Mouse (Mus musculus) splenic B cell, adult 2 months (primary cell): ENCODE results near the gene Specc1.

Experiments
- DNase-seq: peaks from one replicate; pipeline ENCODE4 v3.0.0-alpha.2; 2011; ENCODE audit warnings: low read depth, low spot score
- H3K27me3 ChIP-seq: 2 replicates; pipeline ENCODE4 v1.6.1; 2012; ENCODE audit warnings: mild to moderate bottlenecking, low read length, moderate library complexity, mixed read lengths; ENCODE audit not compliant: control insufficient read depth, poor library complexity, insufficient read depth, severe bottlenecking
- H3K36me3 ChIP-seq: 2 replicates; pipeline ENCODE4 v1.6.1; 2012; ENCODE audit warnings: mild to moderate bottlenecking, low read length, moderate library complexity, mixed read lengths; ENCODE audit not compliant: control insufficient read depth, poor library complexity, insufficient read depth, severe bottlenecking

The Specc1 gene

DNA sequence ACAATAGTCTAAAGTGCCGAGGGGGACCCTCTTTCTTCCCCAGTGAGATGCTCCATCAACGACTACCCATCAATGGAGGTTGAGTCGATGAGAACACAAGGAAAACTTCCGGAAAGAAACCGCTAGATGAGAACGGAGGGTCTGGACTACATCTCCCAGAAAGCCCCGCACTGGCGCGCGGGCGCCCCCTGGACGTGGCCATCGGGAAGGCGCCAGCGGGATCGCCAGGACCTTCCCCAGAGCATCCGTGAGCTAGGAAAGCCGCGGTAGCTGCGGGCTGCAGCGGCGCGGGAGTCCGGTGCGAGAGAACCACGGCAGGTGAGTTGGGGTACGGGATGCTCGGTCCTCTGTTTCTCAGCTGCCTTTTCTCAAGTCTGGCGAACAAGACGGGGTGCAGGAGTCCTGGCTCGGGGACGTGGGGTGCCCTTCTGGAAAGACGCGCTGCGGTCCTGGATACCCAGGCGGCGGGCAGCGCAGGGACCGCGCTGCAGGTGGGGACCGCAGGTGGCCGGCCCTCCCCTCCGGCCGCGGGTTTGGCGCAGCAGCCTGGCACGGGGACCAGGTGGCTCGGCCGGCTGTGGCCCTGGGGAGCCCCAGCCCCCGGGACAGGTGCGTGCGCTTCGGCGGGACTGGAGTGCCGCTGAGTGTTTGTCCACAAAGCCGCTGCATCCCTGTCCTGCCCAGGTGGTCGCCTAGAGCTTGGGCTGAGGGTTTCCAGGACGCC is at the start of gene Specc1:
Specc1 (plus strand) TSS at position 192 of the 724 bp plus-strand sequence.
- H3K27me3 ChIP-seq: no peaks in the 10 kb centered on the region
- DNase-seq: peak; percentile 84
- no peaks in the 10 kb centered on the region for H3K36me3 ChIP-seq

DNA sequence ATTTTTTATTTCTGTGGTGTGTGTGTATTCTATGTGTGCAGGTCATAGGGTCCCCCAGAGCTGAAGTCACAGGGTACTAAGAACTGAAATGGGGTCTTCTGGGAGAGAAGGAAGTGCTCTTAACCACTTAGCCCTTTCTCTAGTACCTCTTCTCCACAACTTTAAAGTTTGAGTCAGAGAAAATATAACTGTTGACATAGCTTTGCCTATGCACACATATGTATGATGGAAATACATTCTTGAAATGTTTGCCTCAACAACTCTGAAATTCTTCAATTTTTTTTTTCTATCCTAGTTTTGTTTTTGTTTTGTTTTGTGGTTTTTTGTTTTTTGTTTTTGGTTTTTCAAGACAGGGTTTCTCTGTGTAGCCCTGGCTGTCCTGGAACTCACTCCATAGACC is 48.2 kb upstream of the Specc1 start:
- no peak for DNase-seq
- H3K36me3 ChIP-seq: peaks cover 8% of the 10 kb centered on the region
- no peaks in the 10 kb centered on the region for H3K27me3 ChIP-seq

DNA sequence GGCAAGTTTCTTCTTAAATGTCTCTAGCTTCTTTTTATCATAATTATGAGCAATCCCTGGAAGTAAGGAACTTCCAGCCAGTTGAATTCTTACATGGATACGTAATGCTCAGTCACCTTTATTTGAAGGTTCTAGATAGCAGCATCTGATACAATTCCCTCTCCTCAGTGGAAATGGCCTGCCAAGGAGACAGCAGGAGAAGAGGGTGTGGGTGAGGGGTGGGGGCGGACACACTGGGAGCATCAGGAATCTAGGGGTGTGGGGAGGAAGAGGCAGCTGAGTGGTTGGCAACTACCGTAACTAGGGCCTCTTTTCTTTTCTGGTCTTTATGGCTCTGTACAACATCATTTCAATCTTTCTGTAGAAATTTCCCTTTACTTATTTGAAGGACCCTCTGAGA is 36.9 kb upstream of the Specc1 start:
- DNase-seq: no peak
- 0 out of 2 replicates have a peak, but pooled peaks cover 2% of the 10 kb centered on the region for H3K27me3 ChIP-seq
- H3K36me3 ChIP-seq: peaks cover 6% of the 10 kb centered on the region

DNA sequence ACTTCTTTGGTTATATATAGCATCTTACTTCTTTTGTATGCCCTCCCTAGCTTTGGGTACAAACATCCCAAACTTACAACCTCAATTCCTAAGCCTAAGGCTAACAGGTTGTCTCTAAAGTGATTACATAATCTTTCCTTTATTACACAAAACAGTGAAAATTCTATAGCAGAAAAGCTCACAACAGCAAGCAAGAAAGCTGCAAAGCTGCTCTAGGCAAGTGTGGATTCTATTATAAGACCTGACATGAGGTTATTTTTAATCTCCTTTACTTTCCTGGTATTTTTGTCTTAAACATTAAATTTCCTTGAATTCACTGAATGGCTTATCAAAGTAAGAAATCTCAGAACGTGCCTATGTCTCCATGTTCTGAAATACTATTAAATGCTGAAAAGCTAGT is 33.3 kb upstream of the Specc1 start:
- Histone ChIP-seq H3K27me3 (0 out of 2 replicates have a peak, but pooled peaks cover 2% of the 10 kb centered on the region), H3K36me3 (0 out of 2 replicates have a peak, but pooled peaks cover 2% of the 10 kb centered on the region)
- DNase-seq: no peak

DNA sequence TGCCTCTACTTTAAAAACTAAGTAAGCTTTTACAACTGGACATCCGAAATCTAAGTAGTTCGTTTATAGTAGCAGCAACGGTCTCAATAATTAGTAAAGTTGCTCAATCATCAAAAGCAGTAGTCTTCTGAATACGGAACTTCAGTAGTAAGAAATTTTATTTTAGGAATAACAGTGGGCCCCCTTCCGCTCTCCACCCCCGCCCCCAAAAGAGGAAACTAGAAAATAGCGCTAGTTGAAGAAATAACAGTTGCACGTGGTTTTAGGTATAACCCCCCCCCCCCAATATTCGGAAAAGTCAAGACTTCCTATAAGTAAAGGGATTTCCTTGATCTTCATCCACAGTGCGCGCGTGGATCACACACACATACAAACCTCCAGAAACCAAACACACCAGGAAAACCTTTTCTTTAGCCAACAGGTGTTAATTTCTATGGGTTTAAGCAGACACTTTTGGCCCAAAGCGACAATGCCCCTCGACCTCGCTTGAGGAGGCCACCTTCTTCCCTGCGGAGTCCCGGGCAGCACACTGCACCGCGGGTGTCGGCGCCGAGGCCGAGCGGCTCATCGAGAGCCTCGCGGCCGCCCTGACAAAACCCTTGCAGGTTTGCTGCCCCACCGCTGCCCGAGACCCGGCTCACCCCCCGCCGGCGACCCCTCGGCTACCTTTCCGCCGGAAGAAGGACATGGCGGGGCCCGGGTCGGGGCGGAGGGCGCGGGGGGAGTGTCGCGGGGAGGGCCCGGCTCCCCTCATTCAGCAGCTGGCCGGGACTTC is 27.1 kb upstream of the Specc1 start:
- peak; percentile 51 for DNase-seq
- H3K36me3 ChIP-seq: no peaks in the 10 kb centered on the region
- no peaks in the 10 kb centered on the region for H3K27me3 ChIP-seq

DNA sequence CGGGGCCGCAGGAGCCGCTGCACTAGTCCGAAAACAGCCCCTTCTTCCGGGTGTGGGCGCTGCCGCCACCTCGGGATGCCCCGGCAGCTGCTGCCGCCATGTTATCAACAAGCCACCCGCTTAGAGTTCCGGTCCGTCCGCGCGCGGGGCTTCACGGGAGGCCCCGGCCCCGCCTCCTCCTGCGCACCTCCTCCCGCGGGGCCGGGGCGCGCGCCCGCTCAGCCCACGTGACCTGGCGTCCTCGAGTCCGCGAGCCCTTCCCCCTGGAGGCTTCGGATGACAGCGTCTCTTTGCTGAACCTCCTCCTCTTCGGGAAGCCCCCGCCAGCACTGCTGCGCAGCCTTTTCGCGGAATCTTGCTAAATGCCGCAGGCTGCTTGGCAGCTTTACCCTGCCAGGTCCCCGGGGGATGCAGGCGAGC is 26.5 kb upstream of the Specc1 start, which contains the start of gene Akap10:
Akap10 (minus strand) TSS at position 155 of the 420 bp plus-strand sequence.
- Histone ChIP-seq H3K27me3 (no peaks in the 10 kb centered on the region), H3K36me3 (no peaks in the 10 kb centered on the region)
- DNase-seq: peak; percentile 95

DNA sequence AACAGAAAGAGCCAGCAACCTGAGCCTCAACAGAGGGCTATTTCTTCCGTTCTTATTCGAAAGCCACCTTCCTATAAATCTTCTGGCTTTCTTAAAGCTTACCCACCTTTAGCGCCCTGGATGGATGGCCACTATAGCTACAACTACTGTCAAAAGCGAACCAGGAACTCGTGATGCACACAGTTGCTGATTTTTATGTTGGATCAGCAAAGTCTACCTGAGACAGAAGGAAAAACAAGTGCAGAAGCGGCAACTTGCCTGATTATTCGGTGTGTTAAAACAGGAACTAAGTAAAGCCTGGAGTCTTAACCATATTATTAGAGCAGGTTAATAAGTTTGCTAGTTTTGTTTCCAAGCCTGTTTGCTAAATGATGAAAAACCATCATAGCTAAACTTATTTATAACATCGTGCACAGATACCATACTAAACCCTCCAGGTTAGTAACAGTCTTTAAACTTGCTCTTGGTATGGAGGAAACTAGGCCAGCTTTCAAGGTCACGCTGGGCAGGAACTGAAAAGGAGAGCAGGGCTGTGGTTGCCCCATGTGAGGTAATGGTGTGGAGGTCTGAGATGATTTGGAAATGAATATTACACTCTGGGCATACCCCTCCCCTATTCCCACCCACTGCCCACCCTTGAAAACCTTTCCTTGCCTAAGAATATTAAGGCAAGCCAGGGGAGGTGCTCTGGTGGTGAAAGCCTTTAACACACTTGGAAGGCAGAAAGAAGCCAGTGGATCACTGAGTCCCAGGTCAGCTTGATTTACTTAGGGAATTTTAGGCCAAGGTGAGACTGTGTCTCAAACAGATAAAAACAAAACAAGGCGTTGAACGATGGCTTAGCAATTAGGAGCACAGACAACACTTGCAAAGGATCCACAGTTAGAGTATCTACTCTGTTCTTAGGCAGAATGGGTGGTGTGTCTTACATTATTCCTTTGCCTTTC is 25.6 kb upstream of the Specc1 start:
- Histone ChIP-seq H3K36me3 (no peaks in the 10 kb centered on the region), H3K27me3 (no peaks in the 10 kb centered on the region)
- peak; percentile 44 for DNase-seq

DNA sequence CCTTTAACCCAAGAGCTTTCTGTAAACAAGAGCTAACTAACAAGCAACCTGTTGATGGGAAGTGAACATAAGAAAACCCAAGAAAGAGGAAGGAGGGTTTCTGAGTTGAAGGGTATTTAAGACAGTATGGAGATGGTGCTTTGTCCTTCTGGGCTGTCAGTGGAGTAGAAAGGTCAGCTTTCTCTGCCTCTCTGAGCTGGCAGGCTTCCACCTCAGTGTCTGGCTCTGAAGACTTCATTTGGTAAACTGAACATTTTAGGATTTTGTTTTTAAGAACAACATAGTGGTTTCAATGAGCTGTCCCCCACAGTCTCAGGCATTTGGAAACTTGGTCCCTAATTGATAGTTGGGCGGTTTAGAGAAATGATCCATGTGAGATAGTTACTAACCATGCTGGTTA is 18.8 kb upstream of the Specc1 start:
- no peak for DNase-seq
- no peaks in the 10 kb centered on the region for H3K36me3 ChIP-seq
- H3K27me3 ChIP-seq: no peaks in the 10 kb centered on the region

DNA sequence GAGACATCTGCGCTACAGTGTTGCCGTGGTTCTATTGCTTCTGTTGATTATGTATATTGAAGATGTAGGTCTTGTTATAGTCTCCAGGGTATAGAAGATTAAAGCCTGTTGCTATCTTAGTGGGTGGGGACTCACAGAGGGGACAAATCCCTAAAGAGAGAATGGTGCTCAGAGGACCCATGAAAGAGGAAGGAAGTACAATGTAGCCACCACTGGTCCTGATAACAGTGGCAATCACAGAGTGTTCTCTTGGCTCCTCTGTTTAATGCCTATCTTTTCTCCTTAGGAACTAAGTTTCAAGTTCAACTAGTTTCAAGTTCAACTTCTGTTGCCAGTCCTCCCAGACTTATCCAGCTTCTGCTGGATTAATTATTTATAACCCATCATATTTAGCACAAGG is 13.7 kb upstream of the Specc1 start:
- no peak for DNase-seq
- Histone ChIP-seq H3K27me3 (no peaks in the 10 kb centered on the region), H3K36me3 (no peaks in the 10 kb centered on the region)

DNA sequence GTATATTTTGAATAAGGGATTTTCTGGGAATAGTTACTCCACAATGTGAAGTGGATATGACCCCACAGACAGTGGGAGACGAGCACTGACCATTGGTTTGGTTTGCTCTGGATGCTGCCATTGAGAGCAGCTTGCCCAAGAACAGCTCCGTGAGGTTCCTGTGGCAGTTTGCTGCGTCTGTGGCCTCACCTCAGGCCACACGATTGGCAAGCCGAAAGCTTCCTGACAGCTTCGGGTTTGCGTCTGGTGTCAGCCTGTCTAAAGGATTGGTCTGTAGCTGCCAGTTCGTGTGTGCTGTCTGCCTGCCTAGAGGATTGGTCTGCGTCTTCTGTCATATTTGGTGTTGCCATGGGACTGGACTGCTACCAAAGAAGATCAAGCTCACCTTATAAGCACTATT is 12.1 kb upstream of the Specc1 start:
- no peaks in the 10 kb centered on the region for H3K27me3 ChIP-seq
- no peak for DNase-seq

DNA sequence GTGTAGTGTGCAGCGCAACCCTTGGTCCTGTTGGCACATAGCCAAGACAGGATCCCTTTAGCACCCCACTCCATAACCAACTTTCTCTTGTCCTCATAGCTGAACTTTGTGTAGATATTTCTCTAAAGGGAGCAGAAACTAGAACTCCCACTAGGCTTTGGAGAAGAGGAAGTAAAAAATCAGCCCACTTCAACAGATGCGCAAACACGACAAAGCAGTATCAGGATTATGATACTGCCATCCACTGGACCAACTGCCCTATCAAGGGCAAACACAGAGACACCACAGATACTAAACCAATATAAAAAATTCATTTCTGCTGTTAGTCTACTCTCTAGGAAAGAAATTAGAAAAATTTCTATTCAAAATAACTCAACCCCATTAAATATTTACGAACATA is 10.0 kb upstream of the Specc1 start:
- Histone ChIP-seq H3K27me3 (no peaks in the 10 kb centered on the region), H3K36me3 (no peaks in the 10 kb centered on the region)
- DNase-seq: no peak

More for the DNA sequence above, 12.1 kb upstream of the Specc1 start:
- H3K36me3 ChIP-seq: no peaks in the 10 kb centered on the region

DNA sequence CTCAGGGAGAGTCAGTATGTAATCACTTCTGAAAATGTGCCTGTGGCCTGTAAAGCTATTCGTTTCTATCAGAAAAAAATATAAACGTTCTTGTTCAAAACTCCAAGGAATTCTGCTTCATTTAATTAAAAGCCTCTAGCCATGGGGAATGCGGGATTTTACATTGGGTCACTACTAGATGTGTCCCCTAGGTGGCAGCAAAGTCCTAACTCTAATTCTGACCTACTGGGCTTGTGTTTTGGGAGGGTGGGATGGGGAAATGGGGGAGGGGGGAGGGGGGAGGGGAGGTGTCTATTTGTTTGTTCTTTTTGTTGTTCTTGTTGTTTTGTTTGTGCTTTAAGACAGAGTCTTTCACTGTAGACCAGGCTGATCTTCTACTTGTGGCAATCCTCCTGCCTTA is 7.2 kb upstream of the Specc1 start:
- DNase-seq: peak; percentile 71
- H3K27me3 ChIP-seq: no peaks in the 10 kb centered on the region
- no peaks in the 10 kb centered on the region for H3K36me3 ChIP-seq

DNA sequence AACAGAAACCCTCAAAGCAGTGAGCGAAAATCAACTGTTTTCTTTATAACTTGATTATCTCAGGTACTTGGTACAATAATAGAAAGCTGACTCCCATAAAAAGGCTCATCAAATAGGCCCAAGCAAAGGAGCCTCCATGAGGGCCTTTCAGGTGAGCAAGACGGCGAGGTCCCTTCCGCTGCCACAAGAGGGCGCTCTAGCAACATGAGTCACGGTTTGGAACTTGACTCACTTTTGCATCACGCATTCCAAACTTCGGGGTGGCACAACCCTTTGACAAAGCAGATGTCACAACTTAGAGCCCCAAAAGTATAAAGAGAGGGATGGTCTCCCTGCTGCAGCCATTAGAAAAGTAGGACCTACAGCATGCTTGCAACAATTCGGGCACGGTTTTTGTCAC is 5.9 kb upstream of the Specc1 start:
- H3K27me3 ChIP-seq: no peaks in the 10 kb centered on the region
- no peaks in the 10 kb centered on the region for H3K36me3 ChIP-seq
- DNase-seq: peak; percentile 87

DNA sequence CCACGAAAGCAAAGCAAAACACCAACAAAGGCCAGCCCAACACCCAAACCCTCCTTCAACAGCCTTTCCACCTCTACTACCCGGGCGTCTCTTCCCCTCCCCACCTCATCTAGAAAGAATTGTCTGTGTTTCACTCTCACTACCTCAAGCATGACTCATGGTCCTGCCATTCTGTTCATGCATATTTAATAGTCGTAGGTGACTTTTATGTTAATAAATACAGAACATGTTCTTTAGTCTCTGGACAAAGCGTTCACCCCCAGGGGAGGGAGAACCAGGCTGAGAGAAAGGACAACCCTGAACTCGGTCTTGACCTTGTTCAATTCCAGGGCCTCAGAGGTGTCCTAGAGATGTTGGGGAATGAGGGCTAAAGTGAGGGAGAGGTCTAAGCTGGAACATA is 1.4 kb upstream of the Specc1 start:
- no peaks in the 10 kb centered on the region for H3K27me3 ChIP-seq
- no peaks in the 10 kb centered on the region for H3K36me3 ChIP-seq
- no peak for DNase-seq
